Mouse (Mus musculus) forebrain, embryonic 11.5 days (tissue): ENCODE results near the gene Samm50. TPM values are rescaled to one million over a fixed set of nuclear protein-coding genes. Genes with fewer than 3 reads are reported as not detected.

Experiments used
- ATAC-seq: fragments of 200-750 bp; cut with Nextera tagmentation; replicated peaks from 2 replicates; pipeline ENCODE4 v1.8.0; 2017; ENCODE audit warnings: moderate TSS enrichment; ENCODE audit not compliant: low FRiP score
- DNase-seq: peaks from one replicate; pipeline ENCODE4 v3.0.0-alpha.2; 2017; ENCODE audit warnings: low spot score
- H3K27ac ChIP-seq: fragments of 300-500 bp; sonication (generic); 2 replicates; pipeline ENCODE4 v1.5.1; 2014; ENCODE audit warnings: low read depth, low read length
- H3K27me3 ChIP-seq: fragments of 300-500 bp; sonication (generic); 2 replicates; pipeline ENCODE4 v1.6.1; 2014; ENCODE audit warnings: mild to moderate bottlenecking, low read length, mixed read lengths; ENCODE audit not compliant: control insufficient read depth, insufficient read depth
- H3K36me3 ChIP-seq: fragments of 300-500 bp; sonication (generic); 2 replicates; pipeline ENCODE4 v1.6.1; 2014; ENCODE audit warnings: mild to moderate bottlenecking, low read length, moderate library complexity, mixed read lengths; ENCODE audit not compliant: control insufficient read depth, insufficient read depth
- H3K4me1 ChIP-seq: fragments of 300-500 bp; sonication (generic); replicated peaks from 2 replicates; pipeline ENCODE4 v1.6.1; 2014; ENCODE audit warnings: low read length, mixed read lengths; ENCODE audit not compliant: control insufficient read depth, insufficient read depth
- H3K4me2 ChIP-seq: fragments of 300-500 bp; sonication (generic); 2 replicates; pipeline ENCODE4 v1.6.1; 2014; ENCODE audit warnings: low read depth, mild to moderate bottlenecking, low read length, moderate library complexity, mixed read lengths; ENCODE audit not compliant: severe bottlenecking
- H3K4me3 ChIP-seq: fragments of 300-500 bp; sonication (generic); 2 replicates; pipeline ENCODE4 v1.5.1; 2014; ENCODE audit warnings: low read depth, low read length
- H3K9ac ChIP-seq: fragments of 300-500 bp; sonication (generic); 2 replicates; pipeline ENCODE4 v1.6.1; 2014; ENCODE audit warnings: low read length
- H3K9me3 ChIP-seq: fragments of 300-500 bp; sonication (generic); 2 replicates; pipeline ENCODE4 v1.6.1; 2016; ENCODE audit warnings: low read length, mixed read lengths; ENCODE audit not compliant: control insufficient read depth
- WGBS: fragments of 180-500 bp; shearing (Covaris S2); extraction: QIAGEN DNeasy Blood & Tissue Kit; methylation state at CpG from one replicate; pipeline ENCODE4 v1.1.7; 2014; 5-methylcytosine and 5-hydroxymethylcytosine counted together
- polyA plus RNA-seq: library from polyadenylated mRNA; unstranded; fragments of >200 nt; fragmentation: Nextera tagmentation; extraction: Ambion mirVana; gene quantifications from 2 replicates; pipeline ENCODE4 v1.2.1, GENCODE M21; 2014

Gene Samm50
- polyA plus RNA-seq, 1 experiment from 2014 or later = 78.8 TPM

- H3K4me3 ChIP-seq = no peak overlapping the region
- peaks cover 9% of the 10 kb centered on the region for H3K4me1 ChIP-seq
- no peak overlapping the region for H3K9ac ChIP-seq
- DNase-seq (no peak), ATAC-seq (no peak)
- H3K36me3 ChIP-seq = no peaks in the 10 kb centered on the region
- 82% methylated on average over 7 of the region's 7 CpGs for WGBS
- peaks cover 6% of the 10 kb centered on the region; the same call in 1 of the 2 replicates for H3K27me3 ChIP-seq
- no peaks in the 10 kb centered on the region for H3K9me3 ChIP-seq
- no peak overlapping the region for H3K4me2 ChIP-seq
- H3K27ac ChIP-seq = no peak overlapping the region
Measured at GRCm38 (mm10) chr15:84171166-84171565, 20.9 kb upstream of the Samm50 start.

- no peak for DNase-seq
- Histone ChIP-seq H3K36me3 (no peaks in the 10 kb centered on the region), H3K4me2 (no peak overlapping the region), H3K27ac (no peak overlapping the region), H3K9ac (no peak overlapping the region), H3K9me3 (no peaks in the 10 kb centered on the region), H3K4me1 (no peaks in the 10 kb centered on the region), H3K4me3 (no peak overlapping the region), H3K27me3 (no peaks in the 10 kb centered on the region)
- no peak for ATAC-seq
- 90% methylated on average over 9 of the region's 9 CpGs for WGBS
Measured at GRCm38 (mm10) chr15:84178733-84179132, 13.3 kb upstream of the Samm50 start.

- no peaks in the 10 kb centered on the region for H3K9me3 ChIP-seq
- ATAC-seq (no peak), DNase-seq (no peak)
- no peaks in the 10 kb centered on the region for H3K27me3 ChIP-seq
- no peaks in the 10 kb centered on the region for H3K36me3 ChIP-seq
- H3K4me3 ChIP-seq = no peak overlapping the region
- no peaks in the 10 kb centered on the region for H3K4me1 ChIP-seq
- no peak overlapping the region for H3K27ac ChIP-seq
- WGBS = 74% methylated on average over 6 of the region's 6 CpGs
- no peak overlapping the region for H3K9ac ChIP-seq
- no peak overlapping the region for H3K4me2 ChIP-seq
Measured at GRCm38 (mm10) chr15:84182000-84182399, 10.0 kb upstream of the Samm50 start.

GRCm38 (mm10) chr15:84183967-84184366 lies 8.1 kb upstream of the Samm50 start:
- no peak for DNase-seq
- Histone ChIP-seq H3K27me3 (no peaks in the 10 kb centered on the region), H3K9me3 (no peaks in the 10 kb centered on the region), H3K4me1 (no peaks in the 10 kb centered on the region), H3K4me2 (no peak overlapping the region), H3K9ac (no peak overlapping the region), H3K27ac (no peak overlapping the region), H3K36me3 (no peaks in the 10 kb centered on the region), H3K4me3 (no peak overlapping the region)
- 69% methylated on average over 1 of the region's 1 CpGs for WGBS
- no peak for ATAC-seq

GRCm38 (mm10) chr15:84186196-84186595 lies 5.8 kb upstream of the Samm50 start:
- no peak for ATAC-seq
- no peak overlapping the region for H3K4me2 ChIP-seq
- H3K4me3 ChIP-seq = no peak overlapping the region
- no peak for DNase-seq
- H3K36me3 ChIP-seq = no peaks in the 10 kb centered on the region
- no peaks in the 10 kb centered on the region for H3K4me1 ChIP-seq
- no peak overlapping the region for H3K9ac ChIP-seq
- H3K27me3 ChIP-seq = no peaks in the 10 kb centered on the region
- H3K9me3 ChIP-seq = no peaks in the 10 kb centered on the region
- WGBS = 58% methylated on average over 4 of the region's 4 CpGs
- no peak overlapping the region for H3K27ac ChIP-seq

GRCm38 (mm10) chr15:84188887-84189530 lies 3.0 kb upstream of the Samm50 start:
- Histone ChIP-seq H3K4me1 (0 out of 2 replicates have a peak, but pooled peaks cover 3% of the 10 kb centered on the region), H3K27ac (no peak overlapping the region), H3K9me3 (no peaks in the 10 kb centered on the region), H3K27me3 (no peaks in the 10 kb centered on the region), H3K36me3 (no peaks in the 10 kb centered on the region), H3K4me2 (no peak overlapping the region), H3K4me3 (no peak overlapping the region), H3K9ac (no peak overlapping the region)
- no peak for ATAC-seq
- WGBS = 61% methylated on average over 2 of the region's 2 CpGs
- DNase-seq = no peak

- H3K27me3 ChIP-seq = no peaks in the 10 kb centered on the region
- no peaks in the 10 kb centered on the region for H3K36me3 ChIP-seq
- H3K4me2 ChIP-seq = no peak overlapping the region
- no peak overlapping the region for H3K9ac ChIP-seq
- no peak for ATAC-seq
- H3K4me1 ChIP-seq = 0 out of 2 replicates have a peak, but pooled peaks cover 3% of the 10 kb centered on the region
- no peak for DNase-seq
- 52% methylated on average over 3 of the region's 3 CpGs for WGBS
- H3K9me3 ChIP-seq = no peaks in the 10 kb centered on the region
- no peak overlapping the region for H3K4me3 ChIP-seq
- H3K27ac ChIP-seq = no peak overlapping the region
Measured at GRCm38 (mm10) chr15:84189881-84190280, 2.2 kb upstream of the Samm50 start.

- 0 out of 2 replicates have a peak overlapping the region, but pooled peaks have one; percentile 53 for H3K27ac ChIP-seq
- WGBS = 2% methylated on average over 9 of the region's 9 CpGs
- H3K9ac ChIP-seq = peak overlapping the region; percentile 87
- peak overlapping the region; percentile 68 for H3K4me2 ChIP-seq
- H3K4me1 ChIP-seq = 0 out of 2 replicates have a peak, but pooled peaks cover 3% of the 10 kb centered on the region
- DNase-seq (no peak), ATAC-seq (no peak; the same call in 1 of the 2 replicates)
- H3K9me3 ChIP-seq = no peaks in the 10 kb centered on the region
- H3K4me3 ChIP-seq = peak overlapping the region; percentile 95
- no peaks in the 10 kb centered on the region for H3K27me3 ChIP-seq
- H3K36me3 ChIP-seq = no peaks in the 10 kb centered on the region
Measured at GRCm38 (mm10) chr15:84191724-84192057, 350 bp upstream of the Samm50 start.

- H3K9me3 ChIP-seq = no peaks in the 10 kb centered on the region
- no peak overlapping the region for H3K9ac ChIP-seq
- DNase-seq (no peak), ATAC-seq (no peak)
- H3K27ac ChIP-seq = no peak overlapping the region
- peaks cover 11% of the 10 kb centered on the region for H3K36me3 ChIP-seq
- 92% methylated on average over 8 of the region's 8 CpGs for WGBS
- H3K4me3 ChIP-seq = no peak overlapping the region
- no peak overlapping the region for H3K4me2 ChIP-seq
- H3K4me1 ChIP-seq = 0 out of 2 replicates have a peak, but pooled peaks cover 3% of the 10 kb centered on the region
- no peaks in the 10 kb centered on the region for H3K27me3 ChIP-seq
Measured at GRCm38 (mm10) chr15:84196486-84197165, 4.6 kb downstream of the Samm50 start.
